Mouse (Mus musculus): ENCODE data around the gene Brsk2. TPM values are rescaled to one million over a fixed set of nuclear protein-coding genes. Genes with fewer than 3 reads are reported as not detected.

The Brsk2 gene
- polyA plus RNA-seq (2017; shearing (Covaris generic)), result 0.39 TPM

DNA sequence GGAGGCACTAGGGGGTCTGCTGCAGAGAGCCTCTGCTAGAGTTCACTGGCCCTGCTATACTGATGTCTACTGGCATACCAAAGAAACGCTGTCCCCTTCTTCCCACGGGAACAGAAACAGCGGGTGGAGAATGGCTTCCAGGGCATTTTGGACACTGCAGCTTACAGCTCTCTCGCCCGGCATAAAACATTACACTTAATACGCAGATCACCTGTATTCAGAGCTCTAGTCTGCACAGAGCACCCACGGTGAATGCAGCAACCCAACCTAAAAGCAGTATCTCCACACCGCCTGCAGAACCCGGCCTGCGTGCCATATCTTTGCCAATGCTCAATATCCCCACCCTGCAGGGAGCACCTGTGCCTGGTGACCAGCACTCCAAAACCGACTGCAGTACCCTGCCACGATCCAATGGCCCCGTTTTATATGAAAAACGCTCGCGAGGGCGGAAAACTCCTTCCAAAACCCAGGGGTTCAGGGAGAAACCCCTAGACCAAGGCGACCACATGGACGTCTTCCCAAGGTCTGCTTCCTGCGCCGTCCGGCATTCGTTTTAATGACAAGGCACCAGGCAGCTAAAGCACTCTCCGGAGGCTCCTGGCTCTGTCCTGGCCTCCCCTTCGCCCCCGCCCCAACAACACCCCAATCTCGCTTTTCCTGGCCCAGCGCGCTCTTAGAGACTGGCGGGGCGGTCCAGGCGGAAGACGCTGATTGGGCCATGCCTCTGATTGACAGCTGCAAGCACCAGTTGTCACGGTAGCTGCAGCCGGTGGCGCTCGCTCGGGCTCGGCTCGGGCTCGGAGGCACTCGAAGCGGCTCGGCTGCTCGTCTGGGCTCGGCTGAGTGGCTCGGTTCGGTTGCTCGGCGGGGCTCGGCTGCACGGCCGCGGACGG, at the start of gene Brsk2:
Gene Brsk2, plus strand, starts transcription at position 846 of the 893 bp plus-strand sequence.

DNA sequence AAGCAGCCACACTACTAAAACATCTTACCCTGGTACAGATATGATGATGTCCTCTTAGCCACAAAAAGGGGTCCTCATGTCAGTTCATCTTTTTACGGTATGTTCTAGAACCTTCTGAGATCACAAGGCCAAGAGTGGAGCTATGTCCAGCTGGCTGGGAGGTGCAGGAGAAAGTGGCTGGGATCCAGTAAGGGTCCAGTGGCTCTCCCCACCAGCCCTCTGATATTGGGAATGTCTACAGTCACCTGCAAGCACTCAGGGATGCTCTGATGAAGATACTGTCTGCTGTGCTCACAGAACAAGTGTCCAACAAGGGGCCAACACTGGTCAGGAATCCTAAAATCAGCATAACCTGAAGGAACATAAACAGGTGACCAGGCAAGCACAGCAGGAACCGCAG, 31.1 kb upstream of the Brsk2 start, which contains the start of gene Tollip:
Gene Tollip, minus strand, starts transcription at position 101 of the 400 bp plus-strand sequence.

Other genes with a start within 250 kb of the Brsk2 start
- not detected for gene Muc5ac, start 160.8 kb upstream of the Brsk2 start, polyA plus RNA-seq (2017; shearing (Covaris generic))
- gene Muc5b, start 110.7 kb upstream of the Brsk2 start, polyA plus RNA-seq (2017; shearing (Covaris generic)), result not detected
- 79.1 TPM for gene Tollip, start 31.2 kb upstream of the Brsk2 start, polyA plus RNA-seq (2017; shearing (Covaris generic))
- 132 TPM for gene Mob2, start 111.3 kb downstream of the Brsk2 start, polyA plus RNA-seq (2017; shearing (Covaris generic))
- gene Dusp8, start 146.1 kb downstream of the Brsk2 start, polyA plus RNA-seq (2017; shearing (Covaris generic)), result 32.7 TPM
- gene Gm45618, start 171.0 kb downstream of the Brsk2 start, polyA plus RNA-seq (2017; shearing (Covaris generic)), result 1.2 TPM
- not detected for gene Gm39115, start 186.3 kb downstream of the Brsk2 start, polyA plus RNA-seq (2017; shearing (Covaris generic))
- not detected for gene Gm45337, start 194.9 kb downstream of the Brsk2 start, polyA plus RNA-seq (2017; shearing (Covaris generic))
- not detected for gene Gm29735, start 207.4 kb downstream of the Brsk2 start, polyA plus RNA-seq (2017; shearing (Covaris generic))
- not detected for gene Gm4553, start 216.0 kb downstream of the Brsk2 start, polyA plus RNA-seq (2017; shearing (Covaris generic))
- not detected for gene Krtap5-2, start 226.3 kb downstream of the Brsk2 start, polyA plus RNA-seq (2017; shearing (Covaris generic))
- gene Gm10153, start 240.6 kb downstream of the Brsk2 start, polyA plus RNA-seq (2017; shearing (Covaris generic)), result not detected